ENCODE assay signal across 8 mouse cellular contexts in genomic region chr5:24444746-24445427, GRCm38 (mm10). TPM values are rescaled to one million over a fixed set of nuclear protein-coding genes. Genes with fewer than 3 reads are reported as not detected.
A peak's percentile ranks its signal among the peaks of the same experiment; 100 is the strongest.
DNase-seq lines count a peak whose midpoint lies in the region; ATAC-seq and TF ChIP-seq lines count a peak whose summit lies in the region.

Fastk (minus strand) TSS chr5:24445287.

- no peaks in the 10 kb centered on the region for H3K9me3 ChIP-seq in hindbrain, embryonic 10.5 days
- H3K9me3 ChIP-seq in lung, embryonic 16.5 days (ENCODE audit: control insufficient read depth, low read length), result no peaks in the 10 kb centered on the region

- H3K4me1 ChIP-seq in hindbrain, embryonic 10.5 days (replicated peaks), result peaks cover 52% of the 10 kb centered on the region
- H3K4me1 ChIP-seq in lung, embryonic 16.5 days (replicated peaks; ENCODE audit: control insufficient read depth, insufficient read depth, low read length), result peaks cover 28% of the 10 kb centered on the region
- H3K4me1 ChIP-seq in thymus, adult 2 months (replicated peaks; ENCODE audit: control insufficient read depth, insufficient read depth, low read length), result peaks cover 43% of the 10 kb centered on the region

- peak; percentile 92 for TF ChIP-seq POLR2A in thymus, adult 2 months (IDR thresholded peaks at IDR 0.05; ENCODE audit: control insufficient read depth, extremely low read depth, insufficient read depth, low read length, poor library complexity)

- WGBS in hindbrain, embryonic 10.5 days, result under 1% methylated on average over 60 of the region's 60 CpGs
- WGBS in lung, embryonic 16.5 days, result under 1% methylated on average over 60 of the region's 60 CpGs
- under 1% methylated on average over 60 of the region's 60 CpGs for WGBS in thymus, adult 2 months

- DNase-seq in Muller cell, postnatal 12 days (ENCODE audit: inconsistent ontology term), result peak; percentile 96
- DNase-seq in cerebellum, adult 9-11 months, result peak; percentile 95
- DNase-seq in frontal cortex, adult 2 months (ENCODE audit: extremely low spot score in 1 of 2, low spot score in 1 of 2), result peak; percentile 80 to 94
- peak; percentile 92 for DNase-seq in hindbrain, embryonic 10.5 days (ENCODE audit: low spot score)
- DNase-seq in layer of hippocampus, adult 9-11 months, result peak; percentile 94
- DNase-seq in ovary, adult 18-20 months (ENCODE audit: low spot score), result peak; percentile 89
- peak; percentile 93 for DNase-seq in thymus, adult 2 months

- ATAC-seq in lung, embryonic 16.5 days (ENCODE audit: low read depth), result peak; percentile 91

- peak within 1 kb of the TSS; percentile 96 for H3K4me3 ChIP-seq in hindbrain, embryonic 10.5 days
- peak within 1 kb of the TSS; percentile 96 for H3K4me3 ChIP-seq in lung, embryonic 16.5 days (ENCODE audit: low read length)
- peak within 1 kb of the TSS; percentile 74 for H3K4me3 ChIP-seq in thymus, adult 2 months (ENCODE audit: control insufficient read depth, insufficient read depth, low read length)

- peak within 1 kb of the TSS; percentile 91 for H3K4me2 ChIP-seq in lung, embryonic 16.5 days (ENCODE audit: low read depth, low read length)

- peaks cover 14% of the 10 kb centered on the region; the same call in 1 of the 2 replicates for H3K27me3 ChIP-seq in hindbrain, embryonic 10.5 days (ENCODE audit: insufficient read depth, poor library complexity, severe bottlenecking)
- H3K27me3 ChIP-seq in lung, embryonic 16.5 days (ENCODE audit: control insufficient read depth, insufficient read depth, low read depth, low read length), result no peaks in the 10 kb centered on the region
- H3K27me3 ChIP-seq in thymus, adult 2 months (ENCODE audit: control insufficient read depth, insufficient read depth, low read length), result no peaks in the 10 kb centered on the region

- H3K36me3 ChIP-seq in hindbrain, embryonic 10.5 days, result peaks cover 47% of the 10 kb centered on the region
- H3K36me3 ChIP-seq in lung, embryonic 16.5 days (ENCODE audit: control insufficient read depth, insufficient read depth, low read length), result peaks cover 12% of the 10 kb centered on the region; the same call in 1 of the 2 replicates
- H3K36me3 ChIP-seq in thymus, adult 2 months (ENCODE audit: control insufficient read depth, insufficient read depth, low read length), result peaks cover 3% of the 10 kb centered on the region; the same call in 1 of the 2 replicates

- peak; percentile 64; the same call in 1 of the 2 replicates for TF ChIP-seq CTCF in thymus, adult 2 months (IDR thresholded peaks at IDR 0.05; ENCODE audit: borderline replicate concordance, control insufficient read depth, extremely low read depth, insufficient read depth, low read length, poor library complexity)

- H3K27ac ChIP-seq in hindbrain, embryonic 10.5 days, result peak within 1 kb of the TSS; percentile 98
- H3K27ac ChIP-seq in lung, embryonic 16.5 days (ENCODE audit: low read length), result peak within 1 kb of the TSS; percentile 88
- H3K27ac ChIP-seq in thymus, adult 2 months (ENCODE audit: control insufficient read depth, insufficient read depth, low read length), result peak within 1 kb of the TSS; percentile 14; the same call in 1 of the 2 replicates

- H3K9ac ChIP-seq in lung, embryonic 16.5 days (ENCODE audit: low read length), result peak within 1 kb of the TSS; percentile 98

RNA-seq across cellular contexts. Expression of gene Fastk, which starts in this region (rescaled TPM):
- polyA plus RNA-seq in frontal cortex, adult 2 months (2012; rRNA removed), result 223 and 235 TPM in 2 replicates
- polyA plus RNA-seq in hindbrain, embryonic 10.5 days (2016; fragmentation: Nextera tagmentation; extraction: Ambion mirVana), result 114 and 127 TPM in 2 replicates
- 96.6 and 99.2 TPM in 2 replicates for polyA plus RNA-seq in lung, embryonic 16.5 days (2015; fragmentation: Nextera tagmentation; extraction: Ambion mirVana)
- 424 and 481 TPM in 2 replicates for polyA plus RNA-seq in thymus, adult 2 months (2012; rRNA removed)

Comparison
In these comparisons a context has a peak if more than half of its experiments do, and no peak if none do; other contexts are left out.
1. Peak in every context shown above with its lines: DNase-seq, ATAC-seq, H3K4me3 ChIP-seq and H3K27ac ChIP-seq.
2. H3K27ac ChIP-seq: peak in every context shown above with its lines; median percentile 98 in hindbrain, embryonic 10.5 days; 88 in lung, embryonic 16.5 days; 14 in thymus, adult 2 months.